Mouse (Mus musculus) erythroblast, embryonic 14.5 days (primary cell): ENCODE measurements around the gene Cul5. TPM values are rescaled to one million over a fixed set of nuclear protein-coding genes. Genes with fewer than 3 reads are reported as not detected.

Experiments
- H3K27me3 ChIP-seq: 2 replicates; pipeline ENCODE4 v1.6.1; 2012; ENCODE audit warnings: inconsistent platforms; ENCODE audit not compliant: control insufficient read depth
- H3K36me3 ChIP-seq: 2 replicates; pipeline ENCODE4 v1.6.1; 2012; ENCODE audit warnings: mild to moderate bottlenecking, inconsistent platforms; ENCODE audit not compliant: control insufficient read depth
- H3K4me1 ChIP-seq: 2 replicates; pipeline ENCODE4 v1.6.1; 2012; ENCODE audit warnings: inconsistent platforms; ENCODE audit not compliant: control insufficient read depth
- H3K4me3 ChIP-seq: replicated peaks from 2 replicates; pipeline ENCODE3; 2012; ENCODE audit warnings: moderate library complexity, mild to moderate bottlenecking, inconsistent platforms
- H3K9me3 ChIP-seq: 2 replicates; pipeline ENCODE4 v1.6.1; 2012; ENCODE audit warnings: low read length, inconsistent platforms, mixed read lengths; ENCODE audit not compliant: control insufficient read depth
- GATA1 ChIP-seq: IDR thresholded peaks from 2 replicates; pipeline ENCODE4 v1.6.1; 2012; ENCODE audit warnings: low read length, inconsistent platforms, mixed read lengths
- TAL1 ChIP-seq: IDR thresholded peaks from 3 replicates; pipeline ENCODE4 v1.6.1; 2012; ENCODE audit warnings: low read length, inconsistent platforms, mixed read lengths
- polyA plus RNA-seq: library from polyadenylated mRNA; stranded (reverse); fragments of >175 nt; gene quantifications from 2 replicates; pipeline ENCODE4 v1.2.3, GENCODE M21; 2012

The Cul5 gene
- polyA plus RNA-seq, result 0.22 TPM in 2 replicates

DNA sequence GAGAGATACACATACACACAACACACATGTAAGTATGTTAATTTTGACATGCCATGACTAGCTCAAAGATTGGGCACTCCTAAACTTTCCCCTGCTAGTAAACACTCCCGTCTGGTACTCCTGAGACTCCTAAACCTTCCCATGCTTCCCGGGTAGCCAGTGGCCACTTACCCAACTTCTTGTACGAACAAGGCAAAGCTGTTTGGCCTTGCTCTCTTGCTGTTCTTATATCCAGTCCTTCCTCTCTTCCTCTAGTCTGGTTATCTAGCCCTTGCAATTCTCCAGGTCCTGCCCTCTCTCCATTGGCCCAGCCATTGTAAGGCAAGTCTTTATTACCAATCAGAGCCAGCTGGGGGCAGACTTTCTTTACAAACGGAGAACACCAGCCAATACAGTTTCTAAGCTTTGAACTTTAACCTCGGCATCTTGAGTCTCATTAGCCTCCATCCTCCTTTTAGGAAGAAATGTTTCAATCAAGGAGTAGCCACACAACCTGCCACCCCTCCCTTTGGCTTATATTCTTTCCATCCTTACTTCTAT, at the start of gene Cul5:
Gene Cul5, minus strand, starts transcription at position 335 of the 540 bp plus-strand sequence.
- no peak for TF ChIP-seq GATA1
- no peak for TF ChIP-seq TAL1
- no peak within 1 kb of the TSS for H3K4me3 ChIP-seq
- peaks cover 29% of the 10 kb centered on the region for H3K4me1 ChIP-seq
- H3K27me3 ChIP-seq, result no peaks in the 10 kb centered on the region
- no peaks in the 10 kb centered on the region for H3K9me3 ChIP-seq
- no peaks in the 10 kb centered on the region for H3K36me3 ChIP-seq

DNA sequence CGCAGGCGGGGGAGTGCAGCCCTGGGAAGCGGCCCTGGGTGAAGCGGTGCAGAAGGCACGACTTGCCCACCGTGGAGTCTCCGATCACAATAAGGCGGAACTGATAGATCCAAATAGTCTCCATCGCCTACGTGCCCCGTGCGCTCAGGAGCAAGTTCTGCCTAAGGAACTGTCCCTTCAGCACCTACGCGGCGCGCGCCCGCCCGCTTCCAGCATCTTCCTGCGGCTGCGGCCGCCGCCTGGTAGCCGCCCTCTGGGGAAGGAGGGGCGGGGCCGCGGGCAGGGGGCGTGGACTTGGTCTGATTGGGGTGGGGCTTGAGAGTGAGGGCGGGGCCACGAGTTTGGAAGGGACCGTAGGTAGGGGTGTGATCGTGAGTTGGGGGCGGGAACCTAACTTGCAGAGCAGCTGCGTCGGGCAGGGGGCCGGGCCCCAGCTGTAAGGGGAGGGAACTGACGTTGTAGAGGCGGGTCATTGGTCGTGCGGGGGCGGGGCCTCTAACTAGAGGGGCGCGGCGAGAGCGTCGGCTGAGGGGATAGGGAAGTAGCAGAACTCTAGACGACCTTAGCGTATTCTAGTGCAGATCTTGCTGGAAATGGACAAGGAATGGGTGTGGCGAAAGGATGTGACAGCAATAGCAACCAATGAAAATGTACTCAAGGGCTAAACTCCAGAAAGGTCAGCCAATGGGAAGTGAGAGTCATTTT, 36.3 kb upstream of the Cul5 start, which contains the start of gene Rab39:
Gene Rab39, minus strand, starts transcription at position 241 of the 705 bp plus-strand sequence.
- TF ChIP-seq GATA1 (no peak), TAL1 (no peak)
- H3K36me3 ChIP-seq, result no peaks in the 10 kb centered on the region
- H3K4me1 ChIP-seq, result peaks cover 11% of the 10 kb centered on the region
- peaks cover 3% of the 10 kb centered on the region for H3K9me3 ChIP-seq
- peak within 1 kb of the TSS; percentile 36 for H3K4me3 ChIP-seq
- H3K27me3 ChIP-seq, result peaks cover 21% of the 10 kb centered on the region

DNA sequence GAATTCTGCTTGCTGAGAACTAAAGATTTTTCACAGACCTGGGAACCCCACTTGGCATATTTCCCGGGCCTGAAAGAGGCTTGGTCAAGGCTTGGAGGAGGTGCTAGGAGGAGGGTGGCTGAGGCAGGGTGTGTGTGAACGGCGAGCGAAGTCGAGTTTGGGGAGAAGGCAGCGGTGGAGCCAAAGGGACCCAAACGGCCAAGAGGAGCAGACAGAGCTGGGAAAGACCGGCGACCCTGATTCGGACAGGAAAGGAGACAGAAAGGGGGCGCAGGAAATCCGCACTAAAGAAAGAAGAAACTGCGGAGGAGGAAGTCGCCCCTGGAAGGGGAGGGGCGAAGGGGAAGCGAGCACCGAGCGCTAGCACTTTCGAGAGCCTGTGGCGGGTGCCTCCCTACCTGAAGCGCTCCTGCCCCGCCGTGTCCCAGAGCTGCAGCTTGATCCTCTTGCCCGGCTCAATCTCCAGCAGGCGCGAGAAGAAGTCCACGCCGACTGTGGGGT, 35.7 kb upstream of the Cul5 start:
- no peaks in the 10 kb centered on the region for H3K36me3 ChIP-seq
- peaks cover 21% of the 10 kb centered on the region for H3K27me3 ChIP-seq
- peaks cover 11% of the 10 kb centered on the region for H3K4me1 ChIP-seq
- peaks cover 3% of the 10 kb centered on the region for H3K9me3 ChIP-seq
- no peak for TF ChIP-seq GATA1
- no peak for TF ChIP-seq TAL1
- peak overlapping the region; percentile 36 for H3K4me3 ChIP-seq

DNA sequence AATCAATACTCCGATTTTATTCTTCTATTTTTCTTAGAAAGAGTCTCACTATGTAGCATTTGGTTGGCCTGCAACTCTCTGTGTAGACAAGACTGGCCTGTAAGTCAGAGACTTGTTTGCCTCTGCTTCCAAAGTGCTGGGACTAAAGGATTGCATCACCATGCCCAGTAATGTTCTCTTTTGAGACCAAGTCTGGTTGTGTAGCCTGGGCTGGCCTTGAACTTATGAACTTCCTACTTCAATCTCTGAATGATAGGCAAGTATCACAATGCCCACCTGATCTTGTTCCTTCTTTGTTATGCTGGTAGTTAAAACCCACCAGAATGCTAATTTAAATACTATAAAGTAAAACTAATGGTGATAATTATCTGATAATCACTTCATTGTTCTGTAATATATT, 33.2 kb upstream of the Cul5 start:
- H3K9me3 ChIP-seq, result peaks cover 3% of the 10 kb centered on the region
- TF ChIP-seq GATA1, result no peak
- no peak for TF ChIP-seq TAL1
- peaks cover 21% of the 10 kb centered on the region for H3K27me3 ChIP-seq
- no peak overlapping the region for H3K4me3 ChIP-seq
- H3K36me3 ChIP-seq, result no peaks in the 10 kb centered on the region
- H3K4me1 ChIP-seq, result peaks cover 11% of the 10 kb centered on the region

DNA sequence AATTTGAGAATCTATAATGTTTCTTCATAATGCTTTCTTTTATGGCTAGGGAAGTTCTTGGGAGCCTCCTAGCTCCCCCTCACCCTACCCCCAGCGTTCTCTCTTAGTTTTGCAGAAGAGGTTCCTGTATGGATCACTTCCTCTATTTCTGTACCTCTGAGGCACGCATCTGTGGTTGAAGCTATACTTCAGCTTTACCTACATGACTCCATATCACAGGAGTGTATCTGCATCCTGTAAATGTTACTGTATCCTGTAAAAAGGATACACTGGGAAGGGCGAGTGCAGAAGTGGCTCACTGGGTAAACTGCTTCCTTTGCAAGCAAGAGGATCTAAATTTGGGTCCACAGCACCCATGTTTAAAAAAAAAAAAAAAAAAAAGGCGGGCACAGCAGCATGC, 30.7 kb upstream of the Cul5 start:
- peaks cover 2% of the 10 kb centered on the region for H3K4me1 ChIP-seq
- TF ChIP-seq GATA1 (no peak), TAL1 (no peak)
- no peaks in the 10 kb centered on the region for H3K36me3 ChIP-seq
- no peak overlapping the region for H3K4me3 ChIP-seq
- peaks cover 7% of the 10 kb centered on the region for H3K27me3 ChIP-seq
- no peaks in the 10 kb centered on the region for H3K9me3 ChIP-seq

DNA sequence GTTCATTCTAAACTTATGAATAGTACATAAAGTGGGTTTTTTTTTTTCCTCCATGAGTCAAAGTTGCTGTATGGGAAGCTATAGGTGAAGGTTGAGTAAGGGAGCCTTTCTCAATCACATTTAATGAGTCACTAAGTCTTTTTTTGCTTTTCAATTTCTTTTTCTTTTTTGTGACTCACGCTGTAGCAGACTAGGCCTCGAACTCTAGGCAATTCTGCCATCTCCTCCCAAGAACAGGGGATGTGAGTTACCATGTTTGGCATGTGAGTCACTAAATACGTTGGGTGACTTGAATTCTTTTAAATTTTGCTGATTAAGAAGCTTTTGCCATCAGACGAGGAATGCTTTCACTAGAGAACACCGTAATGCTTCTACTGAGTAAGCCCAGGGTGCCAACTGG, 26.0 kb upstream of the Cul5 start:
- H3K4me1 ChIP-seq, result no peaks in the 10 kb centered on the region
- no peaks in the 10 kb centered on the region for H3K36me3 ChIP-seq
- no peaks in the 10 kb centered on the region for H3K27me3 ChIP-seq
- no peaks in the 10 kb centered on the region for H3K9me3 ChIP-seq
- H3K4me3 ChIP-seq, result no peak overlapping the region
- TF ChIP-seq TAL1, result no peak
- no peak for TF ChIP-seq GATA1

DNA sequence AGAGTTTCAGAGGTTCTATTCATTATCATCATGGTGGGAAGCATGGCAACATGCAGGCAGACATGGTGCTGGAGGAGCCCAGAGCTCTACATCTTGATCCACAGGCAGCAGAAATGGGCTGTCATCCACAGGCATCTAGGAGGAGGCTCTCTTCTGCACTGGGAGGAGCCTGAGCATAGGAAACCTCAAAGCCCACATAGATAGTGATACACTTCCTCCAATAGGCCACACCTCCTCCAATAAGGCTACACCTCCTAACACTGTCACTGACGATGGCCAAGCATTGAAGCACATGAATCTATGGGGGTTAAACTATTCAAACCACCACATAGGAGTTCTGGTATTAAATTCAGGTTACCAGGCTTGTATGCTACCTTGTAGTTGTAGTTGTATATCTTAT, 23.9 kb upstream of the Cul5 start:
- no peaks in the 10 kb centered on the region for H3K27me3 ChIP-seq
- no peak for TF ChIP-seq TAL1
- TF ChIP-seq GATA1, result no peak
- H3K36me3 ChIP-seq, result no peaks in the 10 kb centered on the region
- H3K9me3 ChIP-seq, result no peaks in the 10 kb centered on the region
- H3K4me1 ChIP-seq, result no peaks in the 10 kb centered on the region
- no peak overlapping the region for H3K4me3 ChIP-seq

DNA sequence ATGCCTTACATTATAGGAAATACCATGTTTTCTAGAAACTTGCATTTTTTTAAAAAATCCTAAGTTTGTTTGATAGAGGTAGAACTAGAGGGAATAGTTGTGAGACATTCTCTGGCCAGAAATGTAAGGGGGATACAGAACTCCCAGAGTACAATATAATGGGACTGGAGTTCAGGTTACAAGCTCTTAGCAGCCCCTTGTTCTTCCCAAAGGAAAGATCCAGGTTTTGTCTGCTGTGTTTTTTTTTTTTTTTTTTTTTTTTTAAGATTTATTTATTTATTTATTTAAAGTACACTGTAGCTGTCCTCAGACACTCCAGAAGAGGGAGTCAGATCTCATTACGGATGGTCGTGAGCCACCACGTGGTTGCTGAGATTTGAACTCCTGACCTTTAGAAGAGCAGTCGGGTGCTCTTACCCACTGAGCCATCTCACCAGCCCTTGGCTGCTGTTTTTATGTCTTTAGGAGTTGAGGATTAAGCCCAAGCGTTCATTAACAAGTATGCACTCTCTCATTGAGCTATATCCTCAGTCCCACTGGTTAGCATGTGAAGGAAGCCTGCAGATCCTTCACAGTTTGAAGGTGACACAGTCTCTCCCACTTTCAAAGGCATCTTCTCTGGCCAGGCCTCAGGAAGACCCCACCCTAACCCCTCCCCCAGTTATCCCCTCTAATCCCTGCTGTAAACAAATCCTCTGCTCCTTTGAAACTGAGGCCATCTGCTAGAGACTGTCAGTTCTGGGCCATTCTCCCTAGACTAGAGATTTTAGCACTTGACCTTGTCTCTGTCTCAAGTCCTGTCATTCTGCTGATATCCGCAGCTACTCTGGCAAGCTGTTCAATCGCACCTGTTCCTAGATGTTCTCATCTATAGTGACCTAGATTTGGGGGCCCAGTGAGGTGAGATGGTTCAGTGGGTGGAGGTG, 22.2 kb upstream of the Cul5 start:
- TF ChIP-seq GATA1 (no peak), TAL1 (no peak)
- Histone ChIP-seq H3K4me1 (no peaks in the 10 kb centered on the region), H3K9me3 (no peaks in the 10 kb centered on the region), H3K27me3 (no peaks in the 10 kb centered on the region), H3K36me3 (no peaks in the 10 kb centered on the region), H3K4me3 (no peak overlapping the region)

DNA sequence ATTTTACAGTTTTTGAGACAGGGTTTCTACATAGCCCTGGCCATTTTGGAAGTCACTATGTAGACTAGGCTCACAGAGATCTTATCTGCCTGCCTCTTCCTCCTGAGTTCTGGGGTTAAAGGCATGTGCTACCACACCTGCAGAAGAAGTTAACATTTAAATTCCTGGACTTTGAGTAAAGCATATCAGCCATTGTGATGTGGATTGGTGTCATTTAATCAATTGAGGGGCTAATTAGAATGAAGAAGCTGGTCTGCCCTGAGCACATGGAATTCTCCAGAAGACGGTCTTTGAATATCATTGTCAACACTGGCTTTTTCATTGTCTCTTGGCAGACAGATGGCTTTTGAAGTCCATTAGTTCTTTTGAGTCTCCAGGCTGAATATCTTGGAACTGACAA, 11.0 kb upstream of the Cul5 start:
- Histone ChIP-seq H3K9me3 (no peaks in the 10 kb centered on the region), H3K4me1 (no peaks in the 10 kb centered on the region), H3K36me3 (no peaks in the 10 kb centered on the region), H3K4me3 (no peak overlapping the region), H3K27me3 (no peaks in the 10 kb centered on the region)
- no peak for TF ChIP-seq TAL1
- no peak for TF ChIP-seq GATA1
